In genomic region chr9:121760271-121761090, GRCm38 (mm10) we compare ENCODE assay signal across 1 mouse cellular context.
TF ChIP-seq lines count a peak whose summit lies in the region.

No protein-coding gene starts in this region.

TF ChIP-seq in CH12.LX, 34 proteins besides CTCF, POLR2A, EP300 and RAD21:
- TF ChIP-seq TCF12 (IDR thresholded peaks at IDR 0.05; ENCODE audit: low read depth, low read length), result peak; percentile 80
- no peak for TF ChIP-seq CHD1 (IDR thresholded peaks at IDR 0.05; ENCODE audit: low read depth, low read length)
